Mouse (Mus musculus) midbrain, embryonic 15.5 days (tissue): ENCODE data around the gene Hnrnpm. TPM values are rescaled to one million over a fixed set of nuclear protein-coding genes. Genes with fewer than 3 reads are reported as not detected.
"Not testable (repeated sequence)": the region's sequence is repeated elsewhere in the genome, so short reads cannot be mapped to it uniquely, and the experiment has no call there.

Experiments used
- ATAC-seq: fragments of 200-750 bp; cut with Nextera tagmentation; replicated peaks from 2 replicates; pipeline ENCODE4 v1.8.0; 2017; ENCODE audit warnings: moderate TSS enrichment
- H3K27ac ChIP-seq: fragments of 300-500 bp; sonication (generic); 2 replicates; pipeline ENCODE4 v1.5.1; 2015; ENCODE audit warnings: mild to moderate bottlenecking, inconsistent platforms
- H3K27me3 ChIP-seq: fragments of 300-500 bp; sonication (generic); replicated peaks from 2 replicates; pipeline ENCODE4 v1.6.1; 2015; ENCODE audit warnings: inconsistent platforms
- H3K36me3 ChIP-seq: fragments of 300-500 bp; sonication (generic); replicated peaks from 2 replicates; pipeline ENCODE4 v1.6.1; 2015; ENCODE audit warnings: inconsistent platforms
- H3K4me1 ChIP-seq: fragments of 300-500 bp; sonication (generic); 2 replicates; pipeline ENCODE4 v1.6.1; 2015; ENCODE audit warnings: inconsistent platforms
- H3K4me2 ChIP-seq: fragments of 300-500 bp; sonication (generic); 2 replicates; pipeline ENCODE4 v1.6.1; 2015; ENCODE audit warnings: inconsistent platforms, mild to moderate bottlenecking, moderate library complexity
- H3K4me3 ChIP-seq: fragments of 300-500 bp; sonication (generic); 2 replicates; pipeline ENCODE4 v1.5.1; 2015; ENCODE audit warnings: mild to moderate bottlenecking, inconsistent platforms
- H3K9ac ChIP-seq: fragments of 300-500 bp; sonication (generic); 2 replicates; pipeline ENCODE4 v1.6.1; 2015; ENCODE audit warnings: mild to moderate bottlenecking, inconsistent platforms
- H3K9me3 ChIP-seq: fragments of 300-500 bp; sonication (generic); 2 replicates; pipeline ENCODE4 v1.6.1; 2016; ENCODE audit warnings: inconsistent platforms
- WGBS: fragments of 180-500 bp; shearing (Covaris S2); methylation state at CpG from one replicate; pipeline ENCODE4 v1.1.7; 2015; ENCODE audit warnings: mixed read lengths; 5-methylcytosine and 5-hydroxymethylcytosine counted together
- polyA plus RNA-seq: library from polyadenylated mRNA; unstranded; fragments of >200 nt; fragmentation: Nextera tagmentation; extraction: Ambion mirVana; gene quantifications from 2 replicates; pipeline ENCODE4 v1.2.1, GENCODE M21; 2015

Hnrnpm gene
- polyA plus RNA-seq, 1 experiment from 2014 or later = 208 TPM

DNA sequence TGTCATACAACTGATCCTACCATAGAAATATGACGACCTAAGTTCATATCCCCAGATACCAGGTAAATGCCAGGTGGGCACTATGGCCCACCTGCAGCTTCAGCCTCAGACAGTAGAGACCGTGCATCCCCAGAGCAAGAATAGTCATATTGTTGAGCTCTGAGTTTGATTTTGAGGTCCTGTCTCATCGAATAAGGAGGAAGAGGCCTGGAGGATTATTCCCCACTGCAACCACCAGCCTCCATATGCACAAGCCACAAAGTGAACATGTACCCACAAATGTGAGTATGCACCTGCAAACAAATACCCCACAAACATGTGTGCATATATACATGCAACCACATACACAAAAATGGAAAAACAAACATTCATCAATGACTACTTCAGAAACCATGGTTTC, 59.4 kb downstream of the Hnrnpm start:
- Histone ChIP-seq H3K27me3 (no peaks in the 10 kb centered on the region), H3K36me3 (no peaks in the 10 kb centered on the region), H3K9me3 (no peaks in the 10 kb centered on the region), H3K4me3 (no peak overlapping the region), H3K9ac (no peak overlapping the region), H3K4me2 (no peak overlapping the region), H3K4me1 (peaks cover 30% of the 10 kb centered on the region), H3K27ac (no peak overlapping the region)
- WGBS = 91% methylated on average over 3 of the region's 3 CpGs
- no peak for ATAC-seq

- not testable (repeated sequence) for H3K4me1 ChIP-seq, H3K27me3 ChIP-seq, H3K36me3 ChIP-seq, H3K27ac ChIP-seq, ATAC-seq, H3K4me3 ChIP-seq, H3K4me2 ChIP-seq, H3K9me3 ChIP-seq, H3K9ac ChIP-seq
- 86% methylated on average over 5 of the region's 5 CpGs for WGBS
These were observed 72.9 kb downstream of the Hnrnpm start for GRCm38 (mm10) chr17:33613726-33614125.

- Histone ChIP-seq H3K9ac (no peak overlapping the region), H3K4me3 (no peak overlapping the region), H3K9me3 (no peaks in the 10 kb centered on the region), H3K27me3 (no peaks in the 10 kb centered on the region), H3K4me1 (no peaks in the 10 kb centered on the region), H3K27ac (no peak overlapping the region), H3K36me3 (no peaks in the 10 kb centered on the region), H3K4me2 (no peak overlapping the region)
- ATAC-seq = no peak
- 83% methylated on average over 7 of the region's 7 CpGs for WGBS
These were observed 76.1 kb downstream of the Hnrnpm start for GRCm38 (mm10) chr17:33610548-33610947.

DNA sequence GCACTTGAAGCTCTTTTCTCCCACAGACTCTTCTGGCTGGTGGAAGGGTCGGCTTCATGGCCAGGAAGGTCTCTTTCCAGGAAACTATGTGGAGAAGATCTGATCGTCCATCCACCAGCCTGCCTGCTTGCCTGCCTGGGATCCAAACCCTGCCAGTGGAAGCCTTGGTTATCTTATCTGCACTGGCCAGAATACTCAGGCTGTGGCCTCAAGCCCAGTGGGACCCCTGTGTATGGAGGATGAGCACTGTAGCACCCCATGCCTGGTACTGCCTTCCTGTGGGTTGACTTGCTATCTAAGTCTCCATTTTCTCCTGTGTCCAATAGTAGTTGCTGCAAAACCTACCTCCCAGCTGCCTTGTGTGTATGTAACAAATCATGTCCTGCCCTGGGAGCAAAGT, 79.4 kb downstream of the Hnrnpm start:
- no peak for ATAC-seq
- H3K4me3 ChIP-seq = no peak overlapping the region

DNA sequence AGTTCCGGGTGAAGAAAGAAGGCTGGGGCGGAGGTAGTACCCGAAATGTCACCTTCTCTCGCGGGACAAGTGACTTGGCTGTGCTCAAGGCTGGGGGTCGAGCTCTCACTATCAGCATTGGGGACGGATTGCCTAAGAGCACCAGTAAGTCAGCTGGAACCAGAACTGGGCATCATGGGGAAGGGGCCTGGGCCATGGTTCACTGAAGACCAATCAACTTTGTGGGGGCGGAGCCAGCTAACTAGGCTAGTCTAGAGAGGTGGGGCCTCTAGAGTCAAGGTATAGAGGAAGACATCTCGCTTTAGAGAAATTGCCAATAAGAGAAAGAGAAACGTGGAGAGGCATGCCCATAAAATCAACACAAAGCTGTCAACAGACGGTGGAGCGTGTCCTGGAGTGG, 84.7 kb downstream of the Hnrnpm start:
- Histone ChIP-seq H3K9ac (no peak overlapping the region), H3K4me2 (no peak overlapping the region), H3K4me3 (no peak overlapping the region), H3K27ac (no peak overlapping the region), H3K27me3 (no peaks in the 10 kb centered on the region), H3K36me3 (no peaks in the 10 kb centered on the region), H3K4me1 (no peaks in the 10 kb centered on the region), H3K9me3 (no peaks in the 10 kb centered on the region)
- 86% methylated on average over 12 of the region's 12 CpGs for WGBS
- no peak for ATAC-seq

More for the DNA sequence above, 79.4 kb downstream of the Hnrnpm start:
- 91% methylated on average over 2 of the region's 2 CpGs for WGBS
- Histone ChIP-seq H3K27me3 (no peaks in the 10 kb centered on the region), H3K9ac (no peak overlapping the region), H3K9me3 (no peaks in the 10 kb centered on the region), H3K4me1 (no peaks in the 10 kb centered on the region), H3K27ac (no peak overlapping the region), H3K4me2 (no peak overlapping the region), H3K36me3 (no peaks in the 10 kb centered on the region)

DNA sequence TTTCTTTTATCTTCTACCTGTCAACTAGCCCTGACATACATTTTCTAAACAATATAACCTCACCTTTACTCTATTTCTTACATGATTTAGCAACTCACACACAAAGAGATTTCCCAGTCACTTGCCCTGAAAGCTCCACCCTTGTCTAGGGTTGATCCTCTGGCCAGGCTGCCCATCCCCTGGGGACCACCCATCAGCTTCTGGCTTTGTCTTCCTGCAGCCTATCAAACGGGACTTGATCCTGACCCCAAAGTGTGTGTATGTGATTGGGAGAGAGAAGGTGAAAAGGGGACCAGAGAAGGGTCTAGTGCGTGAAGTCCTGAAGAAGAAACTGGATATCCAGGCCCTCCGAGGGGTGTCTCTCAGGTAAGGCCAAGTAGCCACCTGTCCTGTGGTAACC, 85.8 kb downstream of the Hnrnpm start:
- Histone ChIP-seq H3K9ac (no peak overlapping the region), H3K4me1 (no peaks in the 10 kb centered on the region), H3K27me3 (no peaks in the 10 kb centered on the region), H3K4me3 (no peak overlapping the region), H3K9me3 (no peaks in the 10 kb centered on the region), H3K36me3 (no peaks in the 10 kb centered on the region), H3K4me2 (no peak overlapping the region), H3K27ac (no peak overlapping the region)
- no peak for ATAC-seq
- WGBS = 84% methylated on average over 3 of the region's 3 CpGs

GRCm38 (mm10) chr17:33599836-33600475, 86.7 kb downstream of the Hnrnpm start:
- Histone ChIP-seq H3K4me3 (no peak overlapping the region), H3K27me3 (no peaks in the 10 kb centered on the region), H3K9ac (no peak overlapping the region), H3K4me1 (no peaks in the 10 kb centered on the region), H3K36me3 (no peaks in the 10 kb centered on the region), H3K4me2 (no peak overlapping the region), H3K9me3 (no peaks in the 10 kb centered on the region), H3K27ac (no peak overlapping the region)
- WGBS = 90% methylated on average over 8 of the region's 8 CpGs
- no peak for ATAC-seq

DNA sequence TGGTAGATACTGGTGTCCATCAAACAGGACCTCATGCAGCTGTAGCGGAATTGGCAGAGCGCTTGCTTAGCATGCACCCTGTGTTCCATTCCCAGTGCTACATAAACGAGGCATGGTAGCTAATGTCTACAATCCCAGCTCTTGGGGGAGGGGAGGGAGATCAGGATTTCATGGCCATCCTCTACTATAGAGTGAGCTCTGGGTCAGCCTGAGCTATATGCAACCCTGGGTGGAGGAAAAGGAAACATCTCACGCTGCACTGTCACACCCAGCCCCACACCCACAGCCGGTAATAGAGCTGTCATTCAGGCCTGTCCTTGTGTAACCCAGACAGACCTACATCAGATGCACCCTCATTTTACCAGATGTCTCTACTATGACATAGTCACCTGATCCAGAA, 88.2 kb downstream of the Hnrnpm start:
- Histone ChIP-seq H3K4me3 (no peak overlapping the region), H3K27me3 (no peaks in the 10 kb centered on the region), H3K9me3 (no peaks in the 10 kb centered on the region), H3K27ac (no peak overlapping the region), H3K4me2 (no peak overlapping the region), H3K9ac (no peak overlapping the region), H3K36me3 (no peaks in the 10 kb centered on the region), H3K4me1 (no peaks in the 10 kb centered on the region)
- no peak for ATAC-seq
- 92% methylated on average over 5 of the region's 5 CpGs for WGBS

GRCm38 (mm10) chr17:33597271-33597670, 89.4 kb downstream of the Hnrnpm start:
- no peak overlapping the region for H3K27ac ChIP-seq
- no peak overlapping the region for H3K4me2 ChIP-seq
- no peaks in the 10 kb centered on the region for H3K4me1 ChIP-seq
- ATAC-seq = no peak
- H3K4me3 ChIP-seq = no peak overlapping the region
- no peaks in the 10 kb centered on the region for H3K36me3 ChIP-seq
- H3K27me3 ChIP-seq = no peaks in the 10 kb centered on the region
- H3K9me3 ChIP-seq = no peaks in the 10 kb centered on the region
- H3K9ac ChIP-seq = no peak overlapping the region

Other genes with a start within 250 kb of the Hnrnpm start
- gene Adamts10, start 162.7 kb downstream of the Hnrnpm start, polyA plus RNA-seq = 67.7 and 69.7 TPM in 2 replicates
- 1.5 and 1.9 TPM in 2 replicates for gene Myo1f, start 131.2 kb downstream of the Hnrnpm start, polyA plus RNA-seq
- 79.7 and 80.6 TPM in 2 replicates for gene Zfp414, start 57.8 kb downstream of the Hnrnpm start, polyA plus RNA-seq
- gene Pram1, start 48.8 kb downstream of the Hnrnpm start, polyA plus RNA-seq = 0.59 and 0.83 TPM in 2 replicates
- 71.2 and 79.2 TPM in 2 replicates for gene March2, start 31.8 kb upstream of the Hnrnpm start, polyA plus RNA-seq
- gene Rab11b, start 73.7 kb upstream of the Hnrnpm start, polyA plus RNA-seq = 630 and 639 TPM in 2 replicates
- 22.6 and 23.3 TPM in 2 replicates for gene Angptl4, start 95.0 kb upstream of the Hnrnpm start, polyA plus RNA-seq
- 51.5 and 53.4 TPM in 2 replicates for gene Kank3, start 123.7 kb upstream of the Hnrnpm start, polyA plus RNA-seq
- 476 TPM in 2 replicates for gene Rps28, start 137.7 kb upstream of the Hnrnpm start, polyA plus RNA-seq
- gene Ndufa7, start 137.7 kb upstream of the Hnrnpm start, polyA plus RNA-seq = 467 and 476 TPM in 2 replicates
- 50.8 and 58.9 TPM in 2 replicates for gene Cd320, start 156.2 kb upstream of the Hnrnpm start, polyA plus RNA-seq
- gene Gm7029, start 187.0 kb upstream of the Hnrnpm start, polyA plus RNA-seq = not detected in 2 replicates
- gene Kifc1, start 203.8 kb upstream of the Hnrnpm start, polyA plus RNA-seq = 1.5 and 2.6 TPM in 2 replicates
- gene Platr17, start 218.3 kb upstream of the Hnrnpm start, polyA plus RNA-seq = 0.50 and 0.51 TPM in 2 replicates
- gene Daxx, start 222.6 kb upstream of the Hnrnpm start, polyA plus RNA-seq = 59.4 and 61.1 TPM in 2 replicates
- gene Tapbp, start 229.0 kb upstream of the Hnrnpm start, polyA plus RNA-seq = 23.6 and 28.6 TPM in 2 replicates
- gene Zbtb22, start 229.0 kb upstream of the Hnrnpm start, polyA plus RNA-seq = 18.1 and 18.3 TPM in 2 replicates
- 60.9 and 61.1 TPM in 2 replicates for gene Rgl2, start 242.7 kb upstream of the Hnrnpm start, polyA plus RNA-seq